Mouse (Mus musculus) thymus, adult 2 months (tissue): Measurements from ENCODE around the gene Sugt1. TPM values are rescaled to one million over a fixed set of nuclear protein-coding genes. Genes with fewer than 3 reads are reported as not detected.

ENCODE experiments used
- DNase-seq: peaks from one replicate; pipeline ENCODE4 v3.0.0; 2021
- H3K27ac ChIP-seq: fragments of 200-500 bp; 2 replicates; pipeline ENCODE4 v1.5.1; 2012; ENCODE audit warnings: low read length, control low read depth; ENCODE audit not compliant: control insufficient read depth, insufficient read depth
- H3K27me3 ChIP-seq: fragments of 200-500 bp; 2 replicates; pipeline ENCODE4 v1.6.1; 2012; ENCODE audit warnings: mild to moderate bottlenecking, low read length, moderate library complexity, mixed read lengths; ENCODE audit not compliant: control insufficient read depth, insufficient read depth
- H3K36me3 ChIP-seq: fragments of 200-500 bp; 2 replicates; pipeline ENCODE4 v1.6.1; 2012; ENCODE audit warnings: mild to moderate bottlenecking, low read length, moderate library complexity; ENCODE audit not compliant: control insufficient read depth, insufficient read depth
- H3K4me1 ChIP-seq: fragments of 200-500 bp; replicated peaks from 2 replicates; pipeline ENCODE4 v1.6.1; 2012; ENCODE audit warnings: low read length; ENCODE audit not compliant: control insufficient read depth, insufficient read depth
- H3K4me3 ChIP-seq: fragments of 200-500 bp; 2 replicates; pipeline ENCODE4 v1.5.1; 2012; ENCODE audit warnings: mild to moderate bottlenecking, low read length, control low read depth, moderate library complexity; ENCODE audit not compliant: control insufficient read depth, insufficient read depth
- CTCF ChIP-seq: fragments of 200-500 bp; IDR thresholded peaks from 2 replicates; pipeline ENCODE4 v1.5.1; 2012; ENCODE audit warnings: mild to moderate bottlenecking, control low read depth, low read length, moderate library complexity, borderline replicate concordance; ENCODE audit not compliant: control insufficient read depth, poor library complexity, insufficient read depth; ENCODE audit errors: extremely low read depth
- POLR2A ChIP-seq: fragments of 200-500 bp; IDR thresholded peaks from 2 replicates; pipeline ENCODE4 v1.6.1; 2012; ENCODE audit warnings: mild to moderate bottlenecking, low read length, control low read depth, moderate library complexity; ENCODE audit not compliant: control insufficient read depth, poor library complexity, insufficient read depth; ENCODE audit errors: extremely low read depth
- WGBS: fragments of 180-500 bp; shearing (Covaris S2); methylation state at CpG from one replicate; pipeline ENCODE4 v1.1.7; 2018; 5-methylcytosine and 5-hydroxymethylcytosine counted together
- polyA plus RNA-seq: library from polyadenylated mRNA; depleted of rRNA; stranded (reverse); fragments of >200 nt; gene quantifications from 2 replicates; pipeline ENCODE4 v1.2.3, GENCODE M21; 2012

The Sugt1 gene
- polyA plus RNA-seq, 1 experiment: 10.2 TPM

DNA sequence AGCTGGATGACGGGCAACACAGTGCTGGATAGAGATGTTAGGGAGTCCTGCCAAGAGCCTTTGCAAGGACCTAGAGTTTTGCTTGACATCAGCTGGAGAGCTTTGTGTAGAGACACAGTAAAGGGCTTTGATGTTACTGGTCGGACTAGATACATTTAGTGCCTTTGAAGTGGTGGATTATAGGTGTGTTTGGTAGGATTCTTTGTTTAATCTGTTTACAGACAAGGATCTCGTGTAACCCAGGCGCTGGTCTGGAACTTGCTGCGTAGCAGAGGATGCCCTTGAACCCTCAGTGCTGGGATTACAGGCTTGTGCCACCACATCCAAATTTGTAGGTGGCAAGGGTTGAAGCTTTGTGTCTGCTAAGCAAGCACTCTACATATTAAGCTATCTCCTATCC, 6.6 kb downstream of the Sugt1 start:
- DNase-seq: no peak
- Histone ChIP-seq H3K4me1 (peaks cover 3% of the 10 kb centered on the region; the same call in 1 of the 2 replicates), H3K36me3 (peaks cover 29% of the 10 kb centered on the region), H3K4me3 (no peak overlapping the region), H3K27me3 (no peaks in the 10 kb centered on the region), H3K27ac (no peak overlapping the region)
- WGBS: 70% methylated on average over 5 of the region's 5 CpGs
- TF ChIP-seq POLR2A (no peak), CTCF (no peak)

DNA sequence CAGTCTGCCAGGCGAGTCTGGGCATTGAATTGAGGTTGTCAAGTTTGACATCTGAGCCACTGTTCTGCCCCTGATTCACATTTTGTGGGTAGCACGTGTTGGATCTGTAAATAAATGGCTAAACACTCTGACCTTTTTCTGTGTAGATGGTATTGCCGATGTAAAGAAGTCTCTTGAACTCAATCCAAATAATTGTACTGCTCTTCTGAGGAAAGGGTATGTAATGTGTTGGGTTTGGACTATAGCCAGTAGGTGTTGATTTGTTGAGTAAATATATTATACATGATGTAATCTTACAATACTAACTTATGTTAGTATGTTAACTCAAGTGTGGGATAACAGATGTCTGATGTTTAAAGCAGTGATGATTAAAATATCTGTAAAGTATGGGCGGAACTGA, 9.1 kb downstream of the Sugt1 start:
- Histone ChIP-seq H3K27ac (no peak overlapping the region), H3K4me3 (no peak overlapping the region), H3K4me1 (peaks cover 2% of the 10 kb centered on the region; the same call in 1 of the 2 replicates), H3K27me3 (no peaks in the 10 kb centered on the region), H3K36me3 (peaks cover 45% of the 10 kb centered on the region)
- WGBS: 93% methylated on average over 4 of the region's 4 CpGs
- TF ChIP-seq POLR2A: no peak
- no peak for TF ChIP-seq CTCF
- no peak for DNase-seq

DNA sequence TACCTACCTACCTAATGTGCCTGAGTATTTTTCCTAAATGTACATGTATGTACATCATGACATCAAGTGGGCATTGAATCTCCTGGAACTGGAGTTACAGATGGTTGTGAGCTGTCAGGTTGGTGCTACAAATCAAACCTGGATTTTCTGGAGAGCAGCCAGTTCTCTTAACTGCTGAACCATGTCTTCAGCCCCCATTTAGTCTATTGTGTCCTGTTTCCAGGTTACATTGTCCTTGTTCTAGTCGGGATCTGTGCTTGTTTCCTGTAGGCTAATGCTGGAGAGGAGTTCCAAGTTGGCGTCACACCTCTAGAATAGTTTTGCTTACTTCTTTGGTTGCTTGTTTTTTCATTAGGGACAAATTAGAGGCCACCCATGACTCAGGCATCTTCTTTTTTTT, 18.4 kb downstream of the Sugt1 start:
- no peak for DNase-seq
- H3K27ac ChIP-seq: no peak overlapping the region
- 97% methylated on average over 2 of the region's 2 CpGs for WGBS

DNA sequence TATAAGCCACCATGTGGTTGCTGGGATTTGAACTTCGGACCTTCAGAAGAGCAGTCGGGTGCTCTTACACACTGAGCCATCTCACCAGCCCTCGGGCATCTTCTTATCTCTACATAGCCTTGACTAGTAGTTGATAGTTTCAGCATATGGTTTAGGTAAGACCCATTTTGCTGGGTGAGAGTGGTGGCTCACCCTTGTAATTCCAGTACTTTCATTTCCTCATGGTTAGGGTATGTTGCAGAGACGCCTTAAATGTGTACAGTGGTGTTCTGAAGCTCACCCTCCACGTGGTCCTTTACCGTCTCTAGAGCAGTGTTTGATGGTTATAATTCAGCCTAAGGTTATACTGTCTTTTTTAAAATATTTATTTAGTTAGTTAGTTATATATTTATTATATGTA, 18.9 kb downstream of the Sugt1 start:
- 96% methylated on average over 6 of the region's 6 CpGs for WGBS
- no peak for TF ChIP-seq POLR2A
- TF ChIP-seq CTCF: no peak

More for the DNA sequence above, 18.4 kb downstream of the Sugt1 start:
- peaks cover 2% of the 10 kb centered on the region; the same call in 1 of the 2 replicates for H3K4me1 ChIP-seq
- TF ChIP-seq POLR2A (no peak), CTCF (no peak)
- H3K4me3 ChIP-seq: no peak overlapping the region
- no peaks in the 10 kb centered on the region for H3K27me3 ChIP-seq
- peaks cover 57% of the 10 kb centered on the region for H3K36me3 ChIP-seq

DNA sequence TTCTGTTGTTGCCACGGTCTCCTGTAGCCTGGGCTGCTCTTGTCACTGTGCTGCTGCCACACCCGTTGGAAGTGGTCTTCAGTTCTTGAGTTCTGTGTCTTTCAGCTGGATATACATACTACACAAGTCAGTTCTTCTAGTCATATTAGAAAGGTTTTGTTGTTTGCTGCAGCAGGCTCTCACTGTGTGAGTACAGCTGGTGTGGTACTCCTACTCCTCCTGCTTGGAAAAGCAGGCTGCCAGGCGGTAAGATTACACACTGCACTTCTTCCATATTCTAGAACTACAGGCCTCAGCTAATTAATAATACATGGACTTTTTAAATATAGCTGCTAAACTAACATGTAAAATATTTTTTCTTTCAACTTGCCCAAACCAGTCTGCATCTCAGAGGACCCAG, 19.4 kb downstream of the Sugt1 start:
- H3K27me3 ChIP-seq: no peaks in the 10 kb centered on the region
- TF ChIP-seq POLR2A: no peak
- TF ChIP-seq CTCF: no peak
- no peak overlapping the region for H3K27ac ChIP-seq
- no peak overlapping the region for H3K4me3 ChIP-seq
- no peaks in the 10 kb centered on the region for H3K4me1 ChIP-seq
- 98% methylated on average over 3 of the region's 3 CpGs for WGBS
- peaks cover 58% of the 10 kb centered on the region for H3K36me3 ChIP-seq
- no peak for DNase-seq

More for the DNA sequence above, 18.9 kb downstream of the Sugt1 start:
- Histone ChIP-seq H3K4me1 (peaks cover 2% of the 10 kb centered on the region; the same call in 1 of the 2 replicates), H3K27me3 (no peaks in the 10 kb centered on the region), H3K4me3 (no peak overlapping the region), H3K27ac (no peak overlapping the region), H3K36me3 (peaks cover 58% of the 10 kb centered on the region)
- no peak for DNase-seq

DNA sequence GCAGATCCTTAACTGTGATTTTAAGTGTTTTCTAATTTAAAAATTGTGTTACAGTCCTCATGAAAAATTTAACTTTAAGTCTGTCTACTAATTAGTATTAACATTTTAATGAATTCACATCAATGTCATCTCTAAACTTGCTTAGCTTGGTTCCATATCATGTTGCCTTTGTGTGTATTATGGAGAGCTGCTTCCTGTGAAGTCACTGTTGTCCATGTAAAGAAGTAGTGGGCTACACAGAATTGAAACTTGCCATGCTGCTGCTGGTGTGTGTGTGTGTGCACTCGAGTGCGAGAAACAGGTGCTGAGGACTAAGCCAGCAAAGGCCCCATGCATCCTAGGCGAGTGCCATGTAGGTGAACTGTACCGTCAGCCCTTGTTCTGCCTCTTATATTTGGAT, 19.9 kb downstream of the Sugt1 start:
- DNase-seq: no peak
- Histone ChIP-seq H3K4me3 (no peak overlapping the region), H3K36me3 (peaks cover 57% of the 10 kb centered on the region), H3K4me1 (no peaks in the 10 kb centered on the region), H3K27me3 (no peaks in the 10 kb centered on the region), H3K27ac (no peak overlapping the region)
- 98% methylated on average over 4 of the region's 4 CpGs for WGBS
- no peak for TF ChIP-seq CTCF
- TF ChIP-seq POLR2A: no peak

DNA sequence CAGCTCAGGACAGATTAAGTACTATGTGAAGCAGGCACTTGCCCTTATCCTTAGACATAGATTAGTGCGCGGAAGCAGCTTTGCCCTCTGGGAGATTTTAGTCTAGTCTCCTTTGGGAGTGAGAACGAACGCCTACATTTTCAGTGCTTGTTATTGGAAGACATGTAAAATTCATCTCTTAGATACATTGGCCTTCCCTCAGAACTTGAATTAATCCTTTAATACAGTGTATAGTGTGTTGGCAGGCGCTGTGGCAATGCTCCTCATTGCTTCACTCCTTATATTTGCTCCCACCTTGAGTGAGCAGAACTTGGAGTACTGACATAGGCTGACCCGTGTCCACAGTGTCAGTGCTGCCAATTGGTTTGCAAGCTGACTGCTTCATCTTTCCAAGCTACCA, 20.8 kb downstream of the Sugt1 start:
- Histone ChIP-seq H3K4me1 (no peaks in the 10 kb centered on the region), H3K4me3 (no peak overlapping the region), H3K36me3 (peaks cover 54% of the 10 kb centered on the region), H3K27ac (no peak overlapping the region), H3K27me3 (no peaks in the 10 kb centered on the region)
- TF ChIP-seq CTCF (no peak), POLR2A (no peak)
- 97% methylated on average over 6 of the region's 6 CpGs for WGBS
- no peak for DNase-seq

DNA sequence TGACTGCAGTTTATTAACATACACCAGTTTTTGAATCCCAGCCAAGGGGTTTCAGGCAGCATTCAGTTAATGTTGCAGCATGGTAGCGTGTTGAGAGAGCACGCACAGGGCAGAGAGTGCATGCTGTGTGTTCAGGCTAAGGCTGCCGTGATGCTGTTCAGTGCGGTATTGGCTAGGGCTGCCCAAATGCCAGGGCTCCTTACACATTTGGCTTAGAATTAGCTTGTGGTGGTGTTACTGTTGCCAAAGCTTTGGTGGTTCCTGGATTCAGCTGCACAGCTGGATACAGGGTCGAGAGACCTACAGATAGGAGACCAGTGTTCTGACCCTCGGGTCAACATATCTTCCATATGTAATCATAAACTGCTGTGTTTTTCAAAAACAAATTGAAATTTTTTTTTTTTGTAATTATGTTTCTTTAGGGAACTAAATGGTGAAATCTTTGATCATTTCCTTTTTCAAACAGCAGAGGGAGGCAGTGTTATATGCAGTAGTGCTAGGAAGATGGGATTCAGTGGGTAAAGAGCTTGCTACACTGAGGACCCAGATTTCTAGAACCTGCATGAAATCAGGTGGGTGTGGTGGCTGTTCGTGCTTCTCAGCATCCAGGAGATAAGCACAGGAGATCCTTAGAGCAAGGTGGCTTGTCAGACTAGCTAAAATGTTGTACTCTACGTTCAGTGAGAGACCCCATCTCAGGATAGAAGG, 29.8 kb downstream of the Sugt1 start:
- 94% methylated on average over 8 of the region's 8 CpGs for WGBS

More for the DNA sequence above, 29.8 kb downstream of the Sugt1 start:
- H3K27ac ChIP-seq: no peak overlapping the region
- no peak overlapping the region for H3K4me3 ChIP-seq
- no peaks in the 10 kb centered on the region for H3K27me3 ChIP-seq
- no peak for TF ChIP-seq CTCF
- TF ChIP-seq POLR2A: no peak
- H3K36me3 ChIP-seq: peaks cover 29% of the 10 kb centered on the region
- DNase-seq: no peak
- no peaks in the 10 kb centered on the region for H3K4me1 ChIP-seq
